Mouse (Mus musculus): ENCODE measurements at regions not wholly inside any gene's neighbourhood (a gene's known extent, or its start where the extent isn't known, plus 50 kb on each side); places are given as distances from the start of the nearest gene placed in this dataset.
"Not testable (repeated sequence)": the region's sequence is repeated elsewhere in the genome, so short reads cannot be mapped to it uniquely, and the experiment has no call there.

GRCm38 (mm10) chr6:89160051-89160450 is 202.4 kb downstream of the Plxna1 start:
- DNase-seq = no peak

- DNase-seq = no peak
Measured at GRCm38 (mm10) chr6:89161746-89162145, 200.7 kb downstream of the Plxna1 start.

GRCm38 (mm10) chr6:89169520-89169919 is 192.9 kb downstream of the Plxna1 start:
- no peak for DNase-seq

- not testable (repeated sequence) for DNase-seq
Measured at GRCm38 (mm10) chr6:89184920-89185319, 177.5 kb downstream of the Plxna1 start.

- DNase-seq = not testable (repeated sequence)
Measured at GRCm38 (mm10) chr6:89200514-89201284, 161.7 kb downstream of the Plxna1 start.

GRCm38 (mm10) chr6:89215021-89215420 is 147.4 kb downstream of the Plxna1 start:
- peak; percentile 27 to 48 for DNase-seq

- peak; percentile 34 to 50 for DNase-seq
Measured at GRCm38 (mm10) chr6:89235416-89236075, 126.9 kb downstream of the Plxna1 start.

GRCm38 (mm10) chr6:89236226-89236625 is 126.2 kb downstream of the Plxna1 start:
- DNase-seq = peak in 1 of 2 experiments; percentile 28

- DNase-seq = peak; percentile 94 to 96
Measured at GRCm38 (mm10) chr6:89236892-89237646, 125.4 kb downstream of the Plxna1 start.

- DNase-seq = peak in 1 of 2 experiments; percentile 53
Measured at GRCm38 (mm10) chr6:89238871-89239270, 123.5 kb downstream of the Plxna1 start.

- DNase-seq = peak; percentile 94 to 95
Measured at GRCm38 (mm10) chr6:89239511-89239910, 122.9 kb downstream of the Plxna1 start.

- DNase-seq = peak in 1 of 2 experiments; percentile 43
Measured at GRCm38 (mm10) chr6:89240168-89240705, 122.2 kb downstream of the Plxna1 start.

GRCm38 (mm10) chr6:89242371-89243288 is 119.8 kb downstream of the Plxna1 start:
- DNase-seq = peak in 1 of 2 experiments; percentile 20

GRCm38 (mm10) chr6:89245506-89245905 is 116.9 kb downstream of the Plxna1 start:
- DNase-seq = no peak

GRCm38 (mm10) chr6:89246261-89246660 is 116.2 kb downstream of the Plxna1 start:
- DNase-seq = no peak

- DNase-seq = no peak
Measured at GRCm38 (mm10) chr6:89248574-89248973, 113.8 kb downstream of the Plxna1 start.

- DNase-seq = no peak
Measured at GRCm38 (mm10) chr6:89249303-89249702, 113.1 kb downstream of the Plxna1 start.

- DNase-seq = peak; percentile 39 to 46
Measured at GRCm38 (mm10) chr6:89251641-89252040, 110.8 kb downstream of the Plxna1 start.

- DNase-seq = no peak
Measured at GRCm38 (mm10) chr6:89256022-89256421, 106.4 kb downstream of the Plxna1 start.

- DNase-seq = no peak
Measured at GRCm38 (mm10) chr6:89256630-89257292, 105.7 kb downstream of the Plxna1 start.

- DNase-seq = no peak
Measured at GRCm38 (mm10) chr6:89257416-89257815, 105.0 kb downstream of the Plxna1 start.

Measured in cerebellum, postnatal 14 days (tissue).